Mouse (Mus musculus): ENCODE data around the gene Pappa. TPM values are rescaled to one million over a fixed set of nuclear protein-coding genes. Genes with fewer than 3 reads are reported as not detected.
A peak's percentile ranks its signal among the peaks of the same experiment; 100 is the strongest.

Pappa gene
- polyA plus RNA-seq, 1 experiment from 2014 or later: 2.9 TPM

- no peaks in the 10 kb centered on the region for H3K36me3 ChIP-seq
- peaks cover 81% of the 10 kb centered on the region for H3K4me1 ChIP-seq
- H3K27me3 ChIP-seq (ENCODE audit: low read depth, poor library complexity, severe bottlenecking): peaks cover 74% of the 10 kb centered on the region
- no peak overlapping the region for H3K4me3 ChIP-seq
- peak overlapping the region; percentile 76 for H3K27ac ChIP-seq (replicated peaks)
- peak; percentile 51 for DNase-seq (ENCODE audit: low spot score)
- H3K9me3 ChIP-seq (replicated peaks): no peaks in the 10 kb centered on the region
- 2% methylated on average over 2 of the region's 2 CpGs for WGBS
Measured at GRCm38 (mm10) chr4:65243245-65243644, 119.3 kb downstream of the Pappa start.

GRCm38 (mm10) chr4:65245015-65245414 lies 121.0 kb downstream of the Pappa start:
- 3% methylated on average over 4 of the region's 4 CpGs for WGBS
- no peaks in the 10 kb centered on the region for H3K36me3 ChIP-seq
- peaks cover 85% of the 10 kb centered on the region for H3K27me3 ChIP-seq (ENCODE audit: low read depth, poor library complexity, severe bottlenecking)
- peak; percentile 48 for DNase-seq (ENCODE audit: low spot score)
- no peak overlapping the region for H3K4me3 ChIP-seq
- no peaks in the 10 kb centered on the region for H3K9me3 ChIP-seq (replicated peaks)
- peaks cover 65% of the 10 kb centered on the region for H3K4me1 ChIP-seq
- H3K27ac ChIP-seq (replicated peaks): peak overlapping the region; percentile 67

GRCm38 (mm10) chr4:65245440-65245839 lies 121.5 kb downstream of the Pappa start:
- no peaks in the 10 kb centered on the region for H3K9me3 ChIP-seq (replicated peaks)
- H3K4me1 ChIP-seq: peaks cover 61% of the 10 kb centered on the region
- H3K27ac ChIP-seq (replicated peaks): peak overlapping the region; percentile 67
- peaks cover 85% of the 10 kb centered on the region for H3K27me3 ChIP-seq (ENCODE audit: low read depth, poor library complexity, severe bottlenecking)
- H3K36me3 ChIP-seq: no peaks in the 10 kb centered on the region
- peak; percentile 75 for DNase-seq (ENCODE audit: low spot score)
- WGBS: 5% methylated on average over 3 of the region's 3 CpGs
- H3K4me3 ChIP-seq: no peak overlapping the region

GRCm38 (mm10) chr4:65252193-65252592 lies 128.2 kb downstream of the Pappa start:
- Histone ChIP-seq H3K9me3 (replicated peaks) (no peaks in the 10 kb centered on the region), H3K4me1 (peaks cover 24% of the 10 kb centered on the region), H3K27ac (replicated peaks) (0 out of 2 replicates have a peak overlapping the region, but pooled peaks have one; percentile 33), H3K27me3 (ENCODE audit: low read depth, poor library complexity, severe bottlenecking) (peaks cover 88% of the 10 kb centered on the region), H3K36me3 (no peaks in the 10 kb centered on the region), H3K4me3 (no peak overlapping the region)
- peak; percentile 37 for DNase-seq (ENCODE audit: low spot score)
- WGBS: 3% methylated on average over 8 of the region's 8 CpGs

- no peak for DNase-seq (ENCODE audit: low spot score)
- H3K4me3 ChIP-seq: no peak overlapping the region
- H3K27me3 ChIP-seq (ENCODE audit: low read depth, poor library complexity, severe bottlenecking): peaks cover 82% of the 10 kb centered on the region
- WGBS: 91% methylated on average over 1 of the region's 1 CpGs
- H3K36me3 ChIP-seq: no peaks in the 10 kb centered on the region
- H3K4me1 ChIP-seq: peaks cover 20% of the 10 kb centered on the region
- H3K9me3 ChIP-seq (replicated peaks): no peaks in the 10 kb centered on the region
- H3K27ac ChIP-seq (replicated peaks): no peak overlapping the region
Measured at GRCm38 (mm10) chr4:65254073-65254472, 130.1 kb downstream of the Pappa start.

GRCm38 (mm10) chr4:65267066-65267465 lies 143.1 kb downstream of the Pappa start:
- Histone ChIP-seq H3K27ac (replicated peaks) (no peak overlapping the region), H3K4me3 (no peak overlapping the region)
- WGBS: 77% methylated on average over 2 of the region's 2 CpGs

GRCm38 (mm10) chr4:65269996-65270395 lies 146.0 kb downstream of the Pappa start:
- DNase-seq (ENCODE audit: low spot score): no peak
- H3K27ac ChIP-seq (replicated peaks): no peak overlapping the region
- H3K27me3 ChIP-seq (ENCODE audit: low read depth, poor library complexity, severe bottlenecking): peaks cover 74% of the 10 kb centered on the region
- peaks cover 5% of the 10 kb centered on the region for H3K36me3 ChIP-seq
- no peak overlapping the region for H3K4me3 ChIP-seq
- WGBS: 83% methylated on average over 2 of the region's 2 CpGs
- peaks cover 4% of the 10 kb centered on the region; the same call in 1 of the 2 replicates for H3K4me1 ChIP-seq
- H3K9me3 ChIP-seq (replicated peaks): no peaks in the 10 kb centered on the region

More at GRCm38 (mm10) chr4:65267066-65267465, 143.1 kb downstream of the Pappa start:
- peaks cover 53% of the 10 kb centered on the region for H3K27me3 ChIP-seq (ENCODE audit: low read depth, poor library complexity, severe bottlenecking)
- DNase-seq (ENCODE audit: low spot score): no peak
- H3K36me3 ChIP-seq: peaks cover 9% of the 10 kb centered on the region
- H3K9me3 ChIP-seq (replicated peaks): no peaks in the 10 kb centered on the region
- H3K4me1 ChIP-seq: peaks cover under 1% of the 10 kb centered on the region; the same call in 1 of the 2 replicates

GRCm38 (mm10) chr4:65272295-65272694 lies 148.3 kb downstream of the Pappa start:
- Histone ChIP-seq H3K27ac (replicated peaks) (no peak overlapping the region), H3K9me3 (replicated peaks) (no peaks in the 10 kb centered on the region), H3K4me3 (no peak overlapping the region), H3K36me3 (peaks cover 5% of the 10 kb centered on the region), H3K27me3 (ENCODE audit: low read depth, poor library complexity, severe bottlenecking) (peaks cover 89% of the 10 kb centered on the region), H3K4me1 (peaks cover 17% of the 10 kb centered on the region)
- 54% methylated on average over 4 of the region's 4 CpGs for WGBS
- no peak for DNase-seq (ENCODE audit: low spot score)

GRCm38 (mm10) chr4:65273299-65273851 lies 149.4 kb downstream of the Pappa start:
- Histone ChIP-seq H3K4me1 (peaks cover 28% of the 10 kb centered on the region), H3K27me3 (ENCODE audit: low read depth, poor library complexity, severe bottlenecking) (peaks cover 93% of the 10 kb centered on the region), H3K27ac (replicated peaks) (no peak overlapping the region), H3K4me3 (no peak overlapping the region), H3K36me3 (peaks cover 5% of the 10 kb centered on the region), H3K9me3 (replicated peaks) (no peaks in the 10 kb centered on the region)
- WGBS: 94% methylated on average over 1 of the region's 1 CpGs
- no peak for DNase-seq (ENCODE audit: low spot score)

GRCm38 (mm10) chr4:65278451-65279271 lies 154.7 kb downstream of the Pappa start:
- Histone ChIP-seq H3K4me3 (peak overlapping the region; percentile 9; the same call in 1 of the 2 replicates), H3K27me3 (ENCODE audit: low read depth, poor library complexity, severe bottlenecking) (peaks cover 79% of the 10 kb centered on the region), H3K9me3 (replicated peaks) (no peaks in the 10 kb centered on the region), H3K27ac (replicated peaks) (peak overlapping the region; percentile 72), H3K4me1 (peaks cover 47% of the 10 kb centered on the region), H3K36me3 (no peaks in the 10 kb centered on the region)
- DNase-seq (ENCODE audit: low spot score): peak; percentile 83
- WGBS: 15% methylated on average over 10 of the region's 10 CpGs

GRCm38 (mm10) chr4:65279272-65279653 lies 155.3 kb downstream of the Pappa start:
- 63% methylated on average over 4 of the region's 4 CpGs for WGBS
- Histone ChIP-seq H3K36me3 (no peaks in the 10 kb centered on the region), H3K27ac (replicated peaks) (peak overlapping the region; percentile 71), H3K9me3 (replicated peaks) (no peaks in the 10 kb centered on the region), H3K4me3 (no peak overlapping the region), H3K27me3 (ENCODE audit: low read depth, poor library complexity, severe bottlenecking) (peaks cover 79% of the 10 kb centered on the region), H3K4me1 (peaks cover 47% of the 10 kb centered on the region)
- no peak for DNase-seq (ENCODE audit: low spot score)

GRCm38 (mm10) chr4:65279979-65280677 lies 156.2 kb downstream of the Pappa start:
- peaks cover 47% of the 10 kb centered on the region for H3K4me1 ChIP-seq
- peak; percentile 47 for DNase-seq (ENCODE audit: low spot score)

More at GRCm38 (mm10) chr4:65279979-65280677, 156.2 kb downstream of the Pappa start:
- H3K4me3 ChIP-seq: no peak overlapping the region
- WGBS: 4% methylated on average over 7 of the region's 7 CpGs
- H3K9me3 ChIP-seq (replicated peaks): no peaks in the 10 kb centered on the region
- H3K27me3 ChIP-seq (ENCODE audit: low read depth, poor library complexity, severe bottlenecking): peaks cover 79% of the 10 kb centered on the region
- no peaks in the 10 kb centered on the region for H3K36me3 ChIP-seq
- peak overlapping the region; percentile 71 for H3K27ac ChIP-seq (replicated peaks)

Measured in midbrain, embryonic 10.5 days (tissue).